Comparison of ENCODE assay signal across 10 mouse cellular contexts in genomic region chr3:60576366-60577046, GRCm38 (mm10).
A peak's percentile ranks its signal among the peaks of the same experiment; 100 is the strongest.
DNase-seq lines count a peak whose midpoint lies in the region; ATAC-seq and TF ChIP-seq lines count a peak whose summit lies in the region.
"Had no signal": no experiment of that assay in that cellular context is flagged by ENCODE, and none has a peak within 500 bp of the region (broad histone marks: within the 10 kb centered on the region; RNA-seq: fewer than 3 reads in every experiment).

No protein-coding gene starts in this region.

- ATAC-seq in liver, embryonic 12.5 days, result no peak
- peak; percentile 40 for ATAC-seq in megakaryocyte-erythroid progenitor cell, adult 5-6 weeks (replicated peaks; ENCODE audit: low FRiP score, low TSS enrichment, poor library complexity, severe bottlenecking)

- H3K27me3 ChIP-seq in liver, embryonic 12.5 days (replicated peaks), result no peaks in the 10 kb centered on the region
- H3K27me3 ChIP-seq: neural tube, embryonic 12.5 days had no signal

- 59% methylated on average over 9 of the region's 9 CpGs for WGBS in liver, embryonic 12.5 days (ENCODE audit: insufficient replicate concordance)

- no peak for DNase-seq in gastrocnemius, adult 2 months
- no peak for DNase-seq in gastrocnemius, postnatal 4 days (ENCODE audit: low spot score in 2 of 2)
- no peak for DNase-seq in liver
- DNase-seq in cerebellum, postnatal 36 days, result peak; percentile 61 to 71
- no peak for DNase-seq in left cerebral cortex, adult 11 months (ENCODE audit: low spot score)
- no peak for DNase-seq in spleen, adult 12 weeks (ENCODE audit: low spot score)
- DNase-seq: adrenal gland, postnatal 36 days had no signal

- TF ChIP-seq CTCF in gastrocnemius, adult 2 months (IDR thresholded peaks at IDR 0.05), result no peak

- H3K36me3 ChIP-seq in liver, embryonic 12.5 days, result no peaks in the 10 kb centered on the region
- H3K36me3 ChIP-seq: neural tube, embryonic 12.5 days had no signal

- H3K4me1 ChIP-seq in liver, embryonic 12.5 days, result peaks cover 81% of the 10 kb centered on the region

- no peak overlapping the region for H3K4me2 ChIP-seq in liver, embryonic 12.5 days
- H3K4me2 ChIP-seq: neural tube, embryonic 12.5 days had no signal

- peak overlapping the region; percentile 93 for H3K27ac ChIP-seq in gastrocnemius, adult 2 months
- H3K27ac ChIP-seq in liver, embryonic 12.5 days, result peak overlapping the region; percentile 64
- H3K27ac ChIP-seq: neural tube, embryonic 12.5 days had no signal

- intact Hi-C loops in gastrocnemius, adult 2 months (cut with DNase I), result no loop called here

- H3K4me3 ChIP-seq in gastrocnemius, adult 2 months, result peak overlapping the region; percentile 62
- no peak overlapping the region for H3K4me3 ChIP-seq in liver, embryonic 12.5 days
- H3K4me3 ChIP-seq: neural tube, embryonic 12.5 days had no signal

- H3K9me3 ChIP-seq in liver, embryonic 12.5 days (replicated peaks), result no peaks in the 10 kb centered on the region
- H3K9me3 ChIP-seq: neural tube, embryonic 12.5 days had no signal

- H3K9ac ChIP-seq in liver, embryonic 12.5 days, result no peak overlapping the region; the same call in 1 of the 2 replicates
- H3K9ac ChIP-seq: neural tube, embryonic 12.5 days had no signal

Comparison
In these comparisons a context has a peak if more than half of its experiments do, and no peak if none do; other contexts are left out.
1. DNase-seq: peak in cerebellum, postnatal 36 days (2 of 2); none in gastrocnemius, adult 2 months (single experiment), gastrocnemius, postnatal 4 days (0 of 2), liver (single experiment), left cerebral cortex, adult 11 months (single experiment) and spleen, adult 12 weeks (single experiment).